In genomic region chr2:70182150-70182670, GRCm38 (mm10) we compare ENCODE assay signal across 15 mouse cellular contexts.
"Had no signal": no experiment of that assay in that cellular context is flagged by ENCODE, and none has a peak within 500 bp of the region (broad histone marks: within the 10 kb centered on the region; RNA-seq: fewer than 3 reads in every experiment).

No protein-coding gene starts in this region.

- DNase-seq: lung, adult 18-20 months; lung, embryonic 14.5 days; lung, postnatal 10 days; lung, postnatal 4 days; midbrain, embryonic 14.5 days; retina, postnatal 1 day; right cerebral cortex, adult 18-20 months; right cerebral cortex, postnatal 25 days; right cerebral cortex, postnatal 4 days; spleen, adult 18-20 months; thymus, adult 18-20 months; thymus, postnatal 25 days had no signal

- H3K4me2 ChIP-seq: lung, embryonic 14.5 days; midbrain, embryonic 12.5 days; neural tube, embryonic 13.5 days had no signal

- H3K4me3 ChIP-seq: midbrain, embryonic 10.5 days; midbrain, embryonic 12.5 days; neural tube, embryonic 13.5 days had no signal

- H3K27me3 ChIP-seq: midbrain, embryonic 12.5 days had no signal

- H3K36me3 ChIP-seq: midbrain, embryonic 10.5 days; midbrain, embryonic 12.5 days; neural tube, embryonic 13.5 days had no signal
